Mouse (Mus musculus) heart, embryonic 12.5 days (tissue): Measurements from ENCODE around the gene Dars. TPM values are rescaled to one million over a fixed set of nuclear protein-coding genes. Genes with fewer than 3 reads are reported as not detected.

Source experiments
- ATAC-seq: fragments of 200-750 bp; cut with Nextera tagmentation; 2 replicates; pipeline ENCODE4 v1.8.0; 2017; ENCODE audit warnings: moderate TSS enrichment, moderate library complexity; ENCODE audit not compliant: insufficient number of reproducible peaks, low FRiP score
- H3K27ac ChIP-seq: fragments of 300-500 bp; sonication (generic); 2 replicates; pipeline ENCODE4 v1.5.1; 2016; ENCODE audit warnings: mild to moderate bottlenecking, moderate library complexity; ENCODE audit not compliant: poor library complexity, severe bottlenecking
- H3K27me3 ChIP-seq: fragments of 300-500 bp; sonication (generic); replicated peaks from 2 replicates; pipeline ENCODE4 v1.6.1; 2016; ENCODE audit warnings: mild to moderate bottlenecking, moderate library complexity
- H3K36me3 ChIP-seq: fragments of 300-500 bp; sonication (generic); 2 replicates; pipeline ENCODE4 v1.6.1; 2016; ENCODE audit warnings: mild to moderate bottlenecking, moderate library complexity
- H3K4me1 ChIP-seq: fragments of 300-500 bp; sonication (generic); replicated peaks from 2 replicates; pipeline ENCODE4 v1.6.1; 2016; ENCODE audit warnings: mild to moderate bottlenecking
- H3K4me2 ChIP-seq: fragments of 300-500 bp; sonication (generic); 2 replicates; pipeline ENCODE4 v1.6.1; 2016; ENCODE audit warnings: mild to moderate bottlenecking, moderate library complexity
- H3K4me3 ChIP-seq: fragments of 300-500 bp; sonication (generic); 2 replicates; pipeline ENCODE4 v1.5.1; 2016; ENCODE audit warnings: mild to moderate bottlenecking
- H3K9ac ChIP-seq: fragments of 300-500 bp; sonication (generic); 2 replicates; pipeline ENCODE4 v1.6.1; 2016; ENCODE audit warnings: mild to moderate bottlenecking, moderate library complexity
- H3K9me3 ChIP-seq: fragments of 300-500 bp; sonication (generic); replicated peaks from 2 replicates; pipeline ENCODE4 v1.6.1; 2016; ENCODE audit warnings: mild to moderate bottlenecking, moderate library complexity
- WGBS: fragments of 180-500 bp; shearing (Covaris S2); methylation state at CpG from one replicate; pipeline ENCODE4 v1.1.7; 2016; 5-methylcytosine and 5-hydroxymethylcytosine counted together
- polyA plus RNA-seq: library from polyadenylated mRNA; unstranded; fragments of >200 nt; fragmentation: Nextera tagmentation; extraction: Ambion mirVana; gene quantifications from 2 replicates; pipeline ENCODE4 v1.2.1, GENCODE M21; 2016

The Dars gene
- polyA plus RNA-seq: 110 and 117 TPM in 2 replicates

- 0% methylated on average over 63 of the region's 68 CpGs for WGBS
- ATAC-seq: peak; percentile 95
- peak within 1 kb of the TSS; percentile 98 for H3K9ac ChIP-seq
- H3K9me3 ChIP-seq: no peaks in the 10 kb centered on the region
- H3K4me2 ChIP-seq: peak within 1 kb of the TSS; percentile 78
- H3K36me3 ChIP-seq: peaks cover 19% of the 10 kb centered on the region
- H3K4me1 ChIP-seq: peaks cover 4% of the 10 kb centered on the region; the same call in 1 of the 2 replicates
- H3K27ac ChIP-seq: peak within 1 kb of the TSS; percentile 96
- H3K27me3 ChIP-seq: no peaks in the 10 kb centered on the region
- peak within 1 kb of the TSS; percentile 80 for H3K4me3 ChIP-seq
Observed at GRCm38 (mm10) chr1:128416584-128417532, at the start of gene Dars. Gene Dars, minus strand, starts transcription at chr1:128417368.

- no peaks in the 10 kb centered on the region for H3K27me3 ChIP-seq
- no peak overlapping the region for H3K4me3 ChIP-seq
- no peak overlapping the region for H3K9ac ChIP-seq
- no peaks in the 10 kb centered on the region for H3K9me3 ChIP-seq
- no peak for ATAC-seq
- peaks cover under 1% of the 10 kb centered on the region for H3K4me1 ChIP-seq
- H3K36me3 ChIP-seq: no peaks in the 10 kb centered on the region
- WGBS: 38% methylated on average over 1 of the region's 1 CpGs
- H3K27ac ChIP-seq: no peak overlapping the region
- no peak overlapping the region for H3K4me2 ChIP-seq
Observed at GRCm38 (mm10) chr1:128466828-128467227, 49.7 kb upstream of the Dars start.

- no peak overlapping the region for H3K4me3 ChIP-seq
- ATAC-seq: no peak
- 79% methylated on average over 5 of the region's 5 CpGs for WGBS
- H3K27me3 ChIP-seq: no peaks in the 10 kb centered on the region
- H3K9ac ChIP-seq: no peak overlapping the region
- no peaks in the 10 kb centered on the region for H3K4me1 ChIP-seq
- H3K4me2 ChIP-seq: no peak overlapping the region
- H3K36me3 ChIP-seq: no peaks in the 10 kb centered on the region
- H3K9me3 ChIP-seq: no peaks in the 10 kb centered on the region
- no peak overlapping the region for H3K27ac ChIP-seq
Observed at GRCm38 (mm10) chr1:128463478-128463877, 46.3 kb upstream of the Dars start.

- no peaks in the 10 kb centered on the region for H3K27me3 ChIP-seq
- H3K9ac ChIP-seq: no peak overlapping the region
- ATAC-seq: no peak
- 0 out of 2 replicates have a peak, but pooled peaks cover 5% of the 10 kb centered on the region for H3K4me1 ChIP-seq
- no peak overlapping the region for H3K27ac ChIP-seq
- H3K36me3 ChIP-seq: no peaks in the 10 kb centered on the region
- H3K9me3 ChIP-seq: no peaks in the 10 kb centered on the region
- H3K4me2 ChIP-seq: no peak overlapping the region
- 62% methylated on average over 3 of the region's 3 CpGs for WGBS
- no peak overlapping the region for H3K4me3 ChIP-seq
Observed at GRCm38 (mm10) chr1:128462389-128462788, 45.2 kb upstream of the Dars start.

GRCm38 (mm10) chr1:128460780-128461179 lies 43.6 kb upstream of the Dars start:
- Histone ChIP-seq H3K4me3 (no peak overlapping the region), H3K4me1 (0 out of 2 replicates have a peak, but pooled peaks cover 7% of the 10 kb centered on the region), H3K9ac (no peak overlapping the region), H3K9me3 (no peaks in the 10 kb centered on the region), H3K27ac (no peak overlapping the region), H3K27me3 (no peaks in the 10 kb centered on the region), H3K36me3 (no peaks in the 10 kb centered on the region), H3K4me2 (no peak overlapping the region)
- 89% methylated on average over 6 of the region's 6 CpGs for WGBS
- ATAC-seq: no peak

GRCm38 (mm10) chr1:128459439-128459838 lies 42.3 kb upstream of the Dars start:
- no peaks in the 10 kb centered on the region for H3K36me3 ChIP-seq
- no peak for ATAC-seq
- no peak overlapping the region for H3K4me2 ChIP-seq
- no peaks in the 10 kb centered on the region for H3K9me3 ChIP-seq
- no peak overlapping the region for H3K9ac ChIP-seq
- H3K4me3 ChIP-seq: no peak overlapping the region
- WGBS: 75% methylated on average over 1 of the region's 1 CpGs
- H3K27me3 ChIP-seq: no peaks in the 10 kb centered on the region
- 0 out of 2 replicates have a peak, but pooled peaks cover 7% of the 10 kb centered on the region for H3K4me1 ChIP-seq
- H3K27ac ChIP-seq: no peak overlapping the region

- H3K27ac ChIP-seq: no peak overlapping the region
- no peak overlapping the region for H3K4me3 ChIP-seq
- 69% methylated on average over 3 of the region's 3 CpGs for WGBS
- no peaks in the 10 kb centered on the region for H3K27me3 ChIP-seq
- H3K4me1 ChIP-seq: 0 out of 2 replicates have a peak, but pooled peaks cover 7% of the 10 kb centered on the region
- H3K36me3 ChIP-seq: no peaks in the 10 kb centered on the region
- no peak overlapping the region for H3K9ac ChIP-seq
- H3K9me3 ChIP-seq: no peaks in the 10 kb centered on the region
- H3K4me2 ChIP-seq: no peak overlapping the region
- ATAC-seq: no peak
Observed at GRCm38 (mm10) chr1:128459011-128459410, 41.8 kb upstream of the Dars start.

- Histone ChIP-seq H3K4me1 (0 out of 2 replicates have a peak, but pooled peaks cover 7% of the 10 kb centered on the region), H3K4me3 (peak overlapping the region; percentile 16), H3K36me3 (no peaks in the 10 kb centered on the region), H3K27me3 (no peaks in the 10 kb centered on the region), H3K4me2 (peak overlapping the region; percentile 58), H3K27ac (no peak overlapping the region; the same call in 1 of the 2 replicates), H3K9ac (peak overlapping the region; percentile 15; the same call in 1 of the 2 replicates), H3K9me3 (no peaks in the 10 kb centered on the region)
- no peak for ATAC-seq
- 32% methylated on average over 18 of the region's 18 CpGs for WGBS
Observed at GRCm38 (mm10) chr1:128456844-128457445, 39.8 kb upstream of the Dars start.

GRCm38 (mm10) chr1:128456271-128456670 lies 39.1 kb upstream of the Dars start:
- H3K4me2 ChIP-seq: no peak overlapping the region
- H3K4me3 ChIP-seq: no peak overlapping the region
- no peaks in the 10 kb centered on the region for H3K27me3 ChIP-seq
- 89% methylated on average over 10 of the region's 10 CpGs for WGBS
- no peak overlapping the region for H3K27ac ChIP-seq
- H3K9me3 ChIP-seq: no peaks in the 10 kb centered on the region
- H3K4me1 ChIP-seq: 0 out of 2 replicates have a peak, but pooled peaks cover 7% of the 10 kb centered on the region
- H3K9ac ChIP-seq: no peak overlapping the region
- ATAC-seq: no peak
- no peaks in the 10 kb centered on the region for H3K36me3 ChIP-seq

GRCm38 (mm10) chr1:128452210-128452609 lies 35.0 kb upstream of the Dars start:
- H3K4me1 ChIP-seq: no peaks in the 10 kb centered on the region
- no peaks in the 10 kb centered on the region for H3K9me3 ChIP-seq
- H3K9ac ChIP-seq: no peak overlapping the region
- 73% methylated on average over 3 of the region's 3 CpGs for WGBS
- H3K36me3 ChIP-seq: no peaks in the 10 kb centered on the region
- H3K4me3 ChIP-seq: no peak overlapping the region
- no peak for ATAC-seq
- no peak overlapping the region for H3K27ac ChIP-seq
- H3K27me3 ChIP-seq: no peaks in the 10 kb centered on the region
- H3K4me2 ChIP-seq: no peak overlapping the region

GRCm38 (mm10) chr1:128451183-128451582 lies 34.0 kb upstream of the Dars start:
- no peaks in the 10 kb centered on the region for H3K9me3 ChIP-seq
- ATAC-seq: no peak
- H3K36me3 ChIP-seq: no peaks in the 10 kb centered on the region
- WGBS: 77% methylated on average over 4 of the region's 4 CpGs
- no peak overlapping the region for H3K9ac ChIP-seq
- H3K27me3 ChIP-seq: no peaks in the 10 kb centered on the region
- H3K4me1 ChIP-seq: no peaks in the 10 kb centered on the region
- no peak overlapping the region for H3K4me2 ChIP-seq
- H3K27ac ChIP-seq: no peak overlapping the region
- no peak overlapping the region for H3K4me3 ChIP-seq
